Mouse (Mus musculus) G1E (cell line): ENCODE measurements around the gene Arfip1. TPM values are rescaled to one million over a fixed set of nuclear protein-coding genes. Genes with fewer than 3 reads are reported as not detected.

ENCODE experiments used
- ATAC-seq: 2 replicates; pipeline ENCODE4 v1.8.0; 2016; ENCODE audit warnings: mild to moderate bottlenecking; ENCODE audit not compliant: insufficient number of reproducible peaks, poor library complexity, low FRiP score, severe bottlenecking; ENCODE audit errors: extremely low read depth
- DNase-seq: peaks from one replicate; pipeline ENCODE4 v3.0.0; 2012; ENCODE audit warnings: low spot score
- H3K27me3 ChIP-seq: 2 replicates; pipeline ENCODE4 v1.6.1; 2012; ENCODE audit warnings: mild to moderate bottlenecking, low read length, inconsistent platforms; ENCODE audit not compliant: insufficient read depth
- H3K36me3 ChIP-seq: replicated peaks from 2 replicates; pipeline ENCODE3; 2012; ENCODE audit warnings: mild to moderate bottlenecking, inconsistent platforms
- H3K4me1 ChIP-seq: 2 replicates; pipeline ENCODE4 v1.6.1; 2012; ENCODE audit warnings: low read depth, low read length, inconsistent platforms, mixed read lengths; ENCODE audit not compliant: insufficient read depth
- H3K4me3 ChIP-seq: 2 replicates; pipeline ENCODE4 v1.5.1; 2012; ENCODE audit warnings: low read depth, mild to moderate bottlenecking, inconsistent platforms, low read length, moderate library complexity, mixed read lengths
- H3K9me3 ChIP-seq: replicated peaks from 2 replicates; pipeline ENCODE4 v1.6.1; 2012; ENCODE audit warnings: inconsistent platforms
- CTCF ChIP-seq: IDR thresholded peaks from 2 replicates; pipeline ENCODE4 v1.5.1; 2012; ENCODE audit warnings: low read depth, low read length, inconsistent platforms, mixed read lengths
- GATA1 ChIP-seq: IDR thresholded peaks from 2 replicates; pipeline ENCODE4 v1.6.1; 2012; ENCODE audit warnings: borderline replicate concordance, low read length, inconsistent platforms, mixed read lengths
- GATA2 ChIP-seq: IDR thresholded peaks from 2 replicates; pipeline ENCODE4 v1.6.1; 2012; ENCODE audit warnings: low read depth, low read length, inconsistent platforms, borderline replicate concordance
- POLR2AphosphoS5 ChIP-seq: IDR thresholded peaks from 2 replicates; pipeline ENCODE4 v1.6.1; 2012; ENCODE audit warnings: low read depth, low read length, inconsistent platforms; ENCODE audit not compliant: insufficient replicate concordance
- TAL1 ChIP-seq: conservative IDR thresholded peaks from 2 replicates; pipeline ENCODE4 v1.6.1; 2012; ENCODE audit warnings: low read depth, low read length, inconsistent platforms, mixed read lengths
- polyA plus RNA-seq: library from polyadenylated mRNA; stranded (reverse); fragments of >175 nt; gene quantifications from 2 replicates; pipeline ENCODE4 v1.2.3, GENCODE M21; 2012
- total RNA-seq, 2 experiments: library from RNA; stranded (forward) in 1 of 2; stranded (reverse) in 1 of 2; fragments of 200-1000 nt in 1 of 2; fragments of >200 nt in 1 of 2; fragmentation: Nextera tagmentation in 1 of 2; gene quantifications; 2 replicates each; pipeline ENCODE4 v1.2.3; 2014 to 2017

Arfip1 gene
- total and polyA plus RNA-seq, 3 experiments, result 28.3 to 92.9 (median 62.5) TPM

DNA sequence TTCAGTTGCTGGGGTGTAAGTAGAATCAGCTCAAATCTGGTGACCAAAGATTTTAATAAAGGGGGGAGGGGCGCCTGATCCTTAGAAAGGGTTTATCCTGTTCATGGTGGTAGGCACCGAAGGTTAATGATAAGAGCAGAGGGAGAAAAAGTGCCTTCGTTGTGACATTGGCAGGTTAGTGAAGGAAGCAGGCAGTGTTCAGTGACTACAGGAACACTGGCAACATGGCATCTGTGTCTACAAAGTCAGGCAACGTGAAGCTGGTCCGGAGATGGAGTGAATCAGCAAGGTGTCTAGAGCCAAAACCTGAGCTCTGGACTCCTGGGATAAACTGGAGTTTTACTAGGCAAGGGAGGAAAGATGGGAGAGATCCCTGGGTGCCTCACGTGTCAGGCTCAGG lies 16.3 kb upstream of the Arfip1 start:
- TF ChIP-seq CTCF, result no peak
- no peak for TF ChIP-seq TAL1
- TF ChIP-seq GATA2, result no peak
- TF ChIP-seq POLR2AphosphoS5, result no peak
- TF ChIP-seq GATA1, result no peak
- ATAC-seq, result no peak
- DNase-seq, result no peak
- Histone ChIP-seq H3K36me3 (no peaks in the 10 kb centered on the region), H3K4me3 (no peak overlapping the region), H3K9me3 (no peaks in the 10 kb centered on the region), H3K27me3 (peaks cover 34% of the 10 kb centered on the region), H3K4me1 (peaks cover 15% of the 10 kb centered on the region)

DNA sequence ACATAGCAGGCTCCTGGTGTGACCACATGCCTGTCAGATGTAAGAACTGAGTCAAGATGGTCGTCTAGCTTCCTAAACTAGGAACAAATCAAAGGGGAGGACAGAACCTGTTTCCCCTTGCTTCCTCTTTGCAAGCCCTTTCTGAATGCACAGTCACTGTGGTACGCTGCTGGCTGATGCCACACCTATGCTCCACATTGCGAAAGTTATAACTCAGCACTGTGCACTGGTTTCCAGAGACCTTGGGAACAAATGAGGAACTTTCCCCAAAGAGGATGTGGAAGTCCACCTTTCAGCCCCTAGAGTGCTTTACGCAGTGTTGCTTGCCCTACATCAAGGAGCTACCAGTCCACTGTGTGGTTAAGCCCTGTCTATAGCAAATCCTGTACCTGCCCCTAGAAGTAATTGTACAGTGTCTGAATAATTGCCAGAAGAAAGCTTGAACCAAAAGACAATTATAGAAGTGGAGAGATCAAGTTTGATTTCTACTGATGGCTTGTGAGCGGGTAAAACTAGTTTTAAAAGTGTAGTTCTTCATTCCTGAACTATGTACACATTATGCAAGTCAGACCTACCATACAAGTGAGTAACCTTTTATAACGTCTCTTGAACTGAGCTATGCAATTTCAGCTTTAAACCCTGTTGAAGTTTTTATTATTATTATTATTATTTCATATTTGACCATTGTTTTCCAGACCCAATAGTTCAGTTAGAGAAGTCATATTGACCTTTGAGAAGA lies 15.7 kb upstream of the Arfip1 start:
- Histone ChIP-seq H3K36me3 (no peaks in the 10 kb centered on the region), H3K27me3 (peaks cover 36% of the 10 kb centered on the region), H3K4me1 (peaks cover 15% of the 10 kb centered on the region), H3K9me3 (no peaks in the 10 kb centered on the region), H3K4me3 (no peak overlapping the region)
- DNase-seq (no peak), ATAC-seq (no peak)
- no peak for TF ChIP-seq GATA2
- TF ChIP-seq CTCF, result no peak
- no peak for TF ChIP-seq POLR2AphosphoS5
- TF ChIP-seq TAL1, result no peak
- TF ChIP-seq GATA1, result no peak

DNA sequence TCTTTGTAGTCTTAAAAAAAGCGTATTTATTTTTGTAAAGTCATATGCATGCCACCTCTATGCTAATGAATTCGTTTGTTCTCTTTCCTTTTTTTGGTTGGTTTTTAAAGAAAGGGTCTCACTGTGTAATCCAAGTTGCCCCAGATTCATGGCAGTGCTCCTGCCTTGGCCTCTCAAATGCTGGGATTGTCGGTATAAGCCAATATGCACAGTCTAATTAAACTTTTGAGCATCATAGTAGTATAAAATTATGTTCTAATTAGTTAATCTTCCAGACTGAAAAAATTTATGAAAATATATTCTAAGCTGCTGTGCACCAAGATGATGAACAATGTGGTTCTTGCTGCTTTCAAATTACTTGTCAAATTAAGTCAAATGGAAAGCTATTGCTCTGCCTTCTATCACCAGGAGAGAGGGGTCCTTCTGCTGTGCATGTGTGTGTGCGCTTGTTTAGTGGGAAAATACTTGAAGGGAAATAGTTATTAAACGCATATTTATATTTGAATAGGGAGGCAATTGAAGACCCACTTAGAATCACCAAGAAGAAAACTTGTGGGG lies 13.3 kb upstream of the Arfip1 start:
- ATAC-seq, result no peak
- no peaks in the 10 kb centered on the region for H3K36me3 ChIP-seq
- peaks cover 39% of the 10 kb centered on the region for H3K27me3 ChIP-seq
- H3K4me1 ChIP-seq, result peaks cover 15% of the 10 kb centered on the region
- DNase-seq, result no peak
- TF ChIP-seq GATA1, result no peak
- TF ChIP-seq TAL1, result no peak
- TF ChIP-seq CTCF, result no peak
- no peak for TF ChIP-seq GATA2
- TF ChIP-seq POLR2AphosphoS5, result no peak
- no peak overlapping the region for H3K4me3 ChIP-seq
- no peaks in the 10 kb centered on the region for H3K9me3 ChIP-seq

DNA sequence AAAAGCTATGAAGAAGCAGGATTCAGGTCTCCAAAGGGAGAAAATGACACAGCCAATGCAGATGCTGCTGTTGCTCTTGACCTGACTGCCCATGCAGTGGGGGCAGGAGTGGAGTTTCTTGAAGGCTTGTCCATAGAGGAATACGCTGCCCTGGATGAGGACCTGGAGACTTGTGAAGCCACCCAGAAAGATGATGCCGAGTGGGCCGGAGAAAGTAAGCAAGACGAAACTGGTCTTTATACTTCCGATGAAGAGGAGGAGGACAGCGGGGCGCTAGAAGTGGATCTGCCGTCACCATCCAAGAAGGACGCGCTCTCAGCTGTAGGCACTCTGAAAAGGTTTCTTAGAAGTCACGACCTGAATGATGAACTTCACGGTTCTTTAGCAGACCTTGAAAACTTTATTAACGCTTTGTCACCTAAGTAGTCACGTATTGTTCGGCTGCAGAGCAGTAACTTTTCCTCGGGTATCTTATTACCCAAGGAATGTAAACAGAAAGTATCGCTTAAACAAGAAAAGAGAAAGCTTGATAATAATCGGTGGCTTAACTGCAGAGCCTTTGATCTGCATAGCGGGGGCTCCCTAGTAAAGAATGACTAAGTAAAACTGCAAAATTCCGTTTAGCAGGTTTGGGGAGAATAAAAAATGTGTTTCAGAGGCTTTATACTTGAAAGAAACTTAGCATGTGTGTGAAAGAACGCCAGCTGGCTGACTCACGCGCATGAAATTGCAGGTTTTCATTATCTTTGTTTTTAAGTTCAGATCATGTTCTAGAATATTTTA lies 12.7 kb upstream of the Arfip1 start:
- DNase-seq (no peak), ATAC-seq (no peak)
- Histone ChIP-seq H3K27me3 (peaks cover 40% of the 10 kb centered on the region), H3K4me3 (peak overlapping the region; percentile 36; the same call in 1 of the 2 replicates), H3K4me1 (peaks cover 15% of the 10 kb centered on the region), H3K36me3 (no peaks in the 10 kb centered on the region), H3K9me3 (no peaks in the 10 kb centered on the region)
- TF ChIP-seq TAL1, result no peak
- TF ChIP-seq CTCF, result no peak
- no peak for TF ChIP-seq GATA2
- no peak for TF ChIP-seq POLR2AphosphoS5
- no peak for TF ChIP-seq GATA1

DNA sequence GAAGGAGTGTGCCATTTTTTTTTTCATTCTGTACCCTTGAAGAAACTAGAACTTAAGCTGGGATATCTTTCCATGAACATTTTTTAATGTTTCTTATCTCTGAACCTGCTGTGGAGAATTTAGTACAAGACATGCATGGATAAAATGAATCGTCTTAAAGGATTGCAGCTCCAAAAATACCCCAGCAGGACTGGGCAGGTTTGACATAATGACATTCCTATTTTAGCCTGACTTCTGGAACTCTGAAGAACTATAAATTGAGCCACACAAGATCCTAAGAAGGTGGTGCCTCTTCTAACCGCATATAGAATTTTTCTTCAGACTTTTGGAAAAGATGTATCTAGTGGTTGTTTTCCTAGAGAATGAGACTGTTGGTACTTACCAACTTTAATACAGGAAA lies 10.8 kb upstream of the Arfip1 start, which contains the start of gene Tigd4:
TSS of gene Tigd4 (plus strand) at position 301 of the 400 bp plus-strand sequence.
- TF ChIP-seq TAL1 (no peak), GATA1 (no peak), POLR2AphosphoS5 (no peak), CTCF (no peak), GATA2 (no peak)
- Histone ChIP-seq H3K4me3 (no peak within 1 kb of the TSS), H3K27me3 (peaks cover 34% of the 10 kb centered on the region), H3K4me1 (peaks cover 15% of the 10 kb centered on the region), H3K36me3 (no peaks in the 10 kb centered on the region), H3K9me3 (no peaks in the 10 kb centered on the region)
- DNase-seq (no peak), ATAC-seq (no peak)

DNA sequence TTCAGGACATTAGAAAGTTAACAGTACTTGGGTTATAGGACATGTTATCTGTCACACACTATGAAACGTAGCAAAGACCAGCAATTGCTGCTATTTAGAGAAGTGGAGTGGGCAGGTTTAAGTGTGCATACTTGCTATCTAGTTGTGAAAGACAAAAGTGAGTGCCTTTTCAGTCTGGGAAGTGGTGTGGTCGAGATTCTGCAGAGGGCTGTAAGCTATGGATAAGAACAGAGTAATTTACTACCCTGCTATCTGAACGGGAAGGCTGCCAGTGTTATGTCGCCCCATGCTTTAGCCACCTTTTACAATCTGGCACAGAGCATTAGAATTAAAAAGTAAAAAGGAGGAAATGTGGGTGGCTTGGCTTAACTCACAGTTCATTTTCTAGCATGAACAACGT lies 4.3 kb upstream of the Arfip1 start:
- Histone ChIP-seq H3K36me3 (no peaks in the 10 kb centered on the region), H3K4me3 (no peak overlapping the region), H3K4me1 (peaks cover 21% of the 10 kb centered on the region), H3K27me3 (peaks cover 9% of the 10 kb centered on the region; the same call in 1 of the 2 replicates), H3K9me3 (no peaks in the 10 kb centered on the region)
- TF ChIP-seq GATA2, result no peak
- TF ChIP-seq POLR2AphosphoS5, result no peak
- TF ChIP-seq GATA1, result no peak
- TF ChIP-seq CTCF, result no peak
- no peak for TF ChIP-seq TAL1
- ATAC-seq (no peak), DNase-seq (no peak)
